Mouse (Mus musculus): ENCODE data around the gene Entpd1.

The Entpd1 gene

GRCm38 (mm10) chr19:40728732-40729420 lies 116.7 kb downstream of the Entpd1 start:
- DNase-seq: no peak

- DNase-seq: no peak
These were observed 121.2 kb downstream of the Entpd1 start for GRCm38 (mm10) chr19:40733409-40733808.

GRCm38 (mm10) chr19:40733849-40734248 lies 121.7 kb downstream of the Entpd1 start:
- no peak for DNase-seq

- DNase-seq: peak; percentile 64
These were observed 124.7 kb downstream of the Entpd1 start for GRCm38 (mm10) chr19:40736680-40737512.

- no peak for DNase-seq
These were observed 125.4 kb downstream of the Entpd1 start for GRCm38 (mm10) chr19:40737613-40738012.

- DNase-seq: no peak
These were observed 126.6 kb downstream of the Entpd1 start for GRCm38 (mm10) chr19:40738683-40739324.

GRCm38 (mm10) chr19:40746603-40747002 lies 134.4 kb downstream of the Entpd1 start:
- DNase-seq: no peak

GRCm38 (mm10) chr19:40748559-40748958 lies 136.4 kb downstream of the Entpd1 start, which contains the start of gene Cc2d2b:
Cc2d2b (plus strand) TSS chr19:40748753.
- DNase-seq: no peak

GRCm38 (mm10) chr19:40754311-40754710 lies 142.1 kb downstream of the Entpd1 start:
- DNase-seq: peak; percentile 82

- no peak for DNase-seq
These were observed 147.9 kb downstream of the Entpd1 start for GRCm38 (mm10) chr19:40760071-40760470.

- peak; percentile 45 for DNase-seq
These were observed 150.0 kb downstream of the Entpd1 start for GRCm38 (mm10) chr19:40762023-40762759.

- DNase-seq: no peak
These were observed 155.0 kb downstream of the Entpd1 start for GRCm38 (mm10) chr19:40767189-40767588.

GRCm38 (mm10) chr19:40769341-40769770 lies 157.2 kb downstream of the Entpd1 start:
- peak; percentile 86 for DNase-seq

- DNase-seq: no peak
These were observed 176.0 kb downstream of the Entpd1 start for GRCm38 (mm10) chr19:40788004-40788714.

GRCm38 (mm10) chr19:40788715-40789084 lies 176.5 kb downstream of the Entpd1 start:
- no peak for DNase-seq

Measured in liver (tissue).